Mouse (Mus musculus) layer of hippocampus, adult 9-10 months (tissue): ENCODE measurements at regions not wholly inside any gene's neighbourhood (a gene's known extent, or its start where the extent isn't known, plus 50 kb on each side); places are given as distances from the start of the nearest gene placed in this dataset.
A peak's percentile ranks its signal among the peaks of the same experiment; 100 is the strongest.

ENCODE experiments used
- DNase-seq: peaks from one replicate; pipeline ENCODE4 v3.0.0; 2022; ENCODE audit warnings: low spot score

GRCm38 (mm10) chr10:96860366-96860765 is 243.6 kb downstream of the Btg1 start:
- DNase-seq = no peak

- DNase-seq = no peak
Measured at GRCm38 (mm10) chr10:96863230-96863629, 246.4 kb downstream of the Btg1 start.

GRCm38 (mm10) chr10:96866468-96866867 is 249.7 kb downstream of the Btg1 start:
- DNase-seq = no peak

- DNase-seq = no peak
Measured at GRCm38 (mm10) chr10:96871559-96872160, 254.9 kb downstream of the Btg1 start.

GRCm38 (mm10) chr10:96874646-96875045 is 257.8 kb downstream of the Btg1 start:
- no peak for DNase-seq

GRCm38 (mm10) chr10:96875676-96876075 is 258.9 kb downstream of the Btg1 start:
- no peak for DNase-seq

- DNase-seq = no peak
Measured at GRCm38 (mm10) chr10:96879425-96879824, 262.6 kb downstream of the Btg1 start.

- no peak for DNase-seq
Measured at GRCm38 (mm10) chr10:96880771-96881170, 264.0 kb downstream of the Btg1 start.

- DNase-seq = no peak
Measured at GRCm38 (mm10) chr10:96881212-96881611, 264.4 kb downstream of the Btg1 start.

GRCm38 (mm10) chr10:96881660-96882059 is 264.9 kb downstream of the Btg1 start:
- DNase-seq = no peak

- no peak for DNase-seq
Measured at GRCm38 (mm10) chr10:96901150-96901549, 284.3 kb downstream of the Btg1 start.

- DNase-seq = no peak
Measured at GRCm38 (mm10) chr10:96905098-96905809, 288.4 kb downstream of the Btg1 start.

- no peak for DNase-seq
Measured at GRCm38 (mm10) chr10:96909661-96910315, 293.0 kb downstream of the Btg1 start.

GRCm38 (mm10) chr10:96921181-96921580 is 304.4 kb downstream of the Btg1 start:
- DNase-seq = peak; percentile 35

- DNase-seq = no peak
Measured at GRCm38 (mm10) chr10:96924266-96924672, 307.5 kb downstream of the Btg1 start.

- DNase-seq = no peak
Measured at GRCm38 (mm10) chr10:96924722-96925121, 307.9 kb downstream of the Btg1 start.

- no peak for DNase-seq
Measured at GRCm38 (mm10) chr10:96925771-96926170, 309.0 kb downstream of the Btg1 start.

GRCm38 (mm10) chr10:96934661-96935060 is 317.9 kb downstream of the Btg1 start:
- DNase-seq = peak; percentile 55

GRCm38 (mm10) chr10:96940887-96941518 is 324.2 kb downstream of the Btg1 start:
- no peak for DNase-seq

- no peak for DNase-seq
Measured at GRCm38 (mm10) chr10:96944229-96944628, 327.4 kb downstream of the Btg1 start.

GRCm38 (mm10) chr10:96947971-96948370 is 331.2 kb downstream of the Btg1 start:
- no peak for DNase-seq

GRCm38 (mm10) chr10:96948871-96949270 is 332.1 kb downstream of the Btg1 start:
- DNase-seq = no peak
